8 mouse cellular contexts compared by ENCODE assay signal in the genomic region with DNA sequence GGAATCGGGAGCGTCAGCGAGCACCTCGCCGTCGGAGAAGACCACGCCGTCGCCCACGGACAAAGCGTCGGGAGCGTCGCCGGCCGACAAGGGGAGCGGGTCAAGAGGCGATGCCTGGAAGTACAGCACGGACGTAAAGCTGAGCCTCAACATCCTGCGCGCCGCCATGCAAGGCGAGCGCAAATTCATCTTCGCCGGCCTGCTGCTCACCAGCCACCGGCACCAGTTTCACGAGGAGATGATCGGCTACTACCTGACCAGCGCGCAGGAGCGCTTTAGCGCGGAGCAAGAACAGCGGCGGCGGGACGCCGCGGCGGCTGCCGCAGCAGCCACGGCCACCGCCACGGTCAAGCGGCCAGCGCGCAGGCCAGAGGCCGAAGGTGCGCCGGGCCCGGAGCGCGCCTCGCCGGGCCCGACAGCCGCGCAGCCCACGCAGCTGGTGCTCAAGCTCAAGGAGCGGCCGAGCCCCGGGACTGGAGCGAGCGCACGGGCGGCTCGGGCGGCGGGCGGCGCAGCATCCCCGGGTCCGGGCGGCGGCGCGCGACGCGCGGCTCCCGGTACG.
DNase-seq lines count a peak whose midpoint lies in the region; ATAC-seq and TF ChIP-seq lines count a peak whose summit lies in the region.

No protein-coding gene starts in this region.

- H3K27me3 ChIP-seq in forebrain, postnatal 0 days (ENCODE audit: insufficient read depth, low read length): peaks cover 36% of the 10 kb centered on the region
- peaks cover 83% of the 10 kb centered on the region for H3K27me3 ChIP-seq in midbrain, embryonic 12.5 days

- H3K9ac ChIP-seq in forebrain, postnatal 0 days: peak overlapping the region; percentile 50
- peak overlapping the region; percentile 34; the same call in 1 of the 2 replicates for H3K9ac ChIP-seq in midbrain, embryonic 12.5 days (replicated peaks)

- peak overlapping the region; percentile 49 for H3K4me3 ChIP-seq in forebrain, postnatal 0 days (ENCODE audit: low read depth, low read length)
- H3K4me3 ChIP-seq in midbrain, embryonic 12.5 days: peak overlapping the region; percentile 48

- no peak for ATAC-seq in forebrain, postnatal 0 days
- 0 out of 2 replicates have a peak, but pooled peaks have one; percentile 3 for ATAC-seq in midbrain, embryonic 12.5 days (ENCODE audit: low FRiP score, low read depth)
- ATAC-seq in erythroid progenitor cell, adult 5-6 weeks (replicated peaks; ENCODE audit: low FRiP score, poor library complexity, severe bottlenecking): no peak
- ATAC-seq in megakaryocyte-erythroid progenitor cell, adult 5-6 weeks (replicated peaks; ENCODE audit: low FRiP score, low TSS enrichment, poor library complexity, severe bottlenecking): no peak

- H3K4me2 ChIP-seq in forebrain, postnatal 0 days (ENCODE audit: low read depth): peak overlapping the region; percentile 72
- peak overlapping the region; percentile 68 for H3K4me2 ChIP-seq in midbrain, embryonic 12.5 days (replicated peaks)

- no peak for TF ChIP-seq CTCF in forebrain, postnatal 0 days (IDR thresholded peaks at IDR 0.05; ENCODE audit: low read depth)

- WGBS in forebrain, postnatal 0 days: 4% methylated on average over 85 of the region's 85 CpGs
- under 1% methylated on average over 63 of the region's 85 CpGs for WGBS in midbrain, embryonic 12.5 days

- no peaks in the 10 kb centered on the region for H3K9me3 ChIP-seq in forebrain, postnatal 0 days (ENCODE audit: low read length)
- H3K9me3 ChIP-seq in midbrain, embryonic 12.5 days: no peaks in the 10 kb centered on the region

- 0 out of 2 replicates have a peak overlapping the region, but pooled peaks have one; percentile 35 for H3K27ac ChIP-seq in forebrain, postnatal 0 days (ENCODE audit: low read depth, low read length)
- no peak overlapping the region for H3K27ac ChIP-seq in midbrain, embryonic 12.5 days (replicated peaks)

- H3K36me3 ChIP-seq in forebrain, postnatal 0 days (ENCODE audit: insufficient read depth): no peaks in the 10 kb centered on the region
- no peaks in the 10 kb centered on the region for H3K36me3 ChIP-seq in midbrain, embryonic 12.5 days

- H3K4me1 ChIP-seq in forebrain, postnatal 0 days (ENCODE audit: insufficient read depth): peaks cover 11% of the 10 kb centered on the region; the same call in 1 of the 2 replicates
- peaks cover 37% of the 10 kb centered on the region for H3K4me1 ChIP-seq in midbrain, embryonic 12.5 days

- peak; percentile 9 for DNase-seq in kidney, adult 18-20 months
- no peak for DNase-seq in kidney, adult 11 months
- peak; percentile 74 for DNase-seq in ZHBTc4 (ENCODE audit: low read depth, low spot score)
- DNase-seq in forebrain, postnatal 0 days: peak; percentile 47
- DNase-seq in right cerebral cortex, adult 18-20 months: no peak

Comparison
In these comparisons a context has a peak if more than half of its experiments do, and no peak if none do; other contexts are left out.
1. DNase-seq: peak in kidney, adult 18-20 months (single experiment), ZHBTc4 (single experiment) and forebrain, postnatal 0 days (single experiment); none in kidney, adult 11 months (single experiment) and right cerebral cortex, adult 18-20 months (single experiment).